9 mouse cellular contexts compared by ENCODE assay signal in genomic region chr12:69634761-69635160, GRCm38 (mm10). TPM values are rescaled to one million over a fixed set of nuclear protein-coding genes. Genes with fewer than 3 reads are reported as not detected.
DNase-seq lines count a peak whose midpoint lies in the region; ATAC-seq and TF ChIP-seq lines count a peak whose summit lies in the region.
"Had no signal": no experiment of that assay in that cellular context is flagged by ENCODE, and none has a peak within 500 bp of the region (broad histone marks: within the 10 kb centered on the region; RNA-seq: fewer than 3 reads in every experiment).

No protein-coding gene starts in this region.

- 94% methylated on average over 3 of the region's 3 CpGs for WGBS in kidney, embryonic 16.5 days

- no peaks in the 10 kb centered on the region for H3K27me3 ChIP-seq in kidney, embryonic 16.5 days (ENCODE audit: insufficient read depth, low read length)
- H3K27me3 ChIP-seq in G1E (ENCODE audit: insufficient read depth, low read length), result no peaks in the 10 kb centered on the region
- H3K27me3 ChIP-seq: limb, embryonic 12.5 days had no signal

- TF ChIP-seq CTCF in G1E (IDR thresholded peaks at IDR 0.05; ENCODE audit: low read depth, low read length), result no peak

- no peaks in the 10 kb centered on the region for H3K9me3 ChIP-seq in kidney, embryonic 16.5 days (ENCODE audit: low read length)
- no peaks in the 10 kb centered on the region for H3K9me3 ChIP-seq in G1E (replicated peaks)
- H3K9me3 ChIP-seq: limb, embryonic 12.5 days had no signal

- no peak overlapping the region for H3K27ac ChIP-seq in kidney, embryonic 16.5 days (ENCODE audit: low read length)
- H3K27ac ChIP-seq: limb, embryonic 12.5 days had no signal

- no peak overlapping the region for H3K4me2 ChIP-seq in kidney, embryonic 16.5 days (replicated peaks; ENCODE audit: low read depth, low read length)
- H3K4me2 ChIP-seq: limb, embryonic 12.5 days had no signal

- H3K4me3 ChIP-seq in kidney, embryonic 16.5 days (ENCODE audit: low read length), result no peak overlapping the region
- H3K4me3 ChIP-seq in G1E (ENCODE audit: low read depth, low read length), result no peak overlapping the region
- H3K4me3 ChIP-seq: limb, embryonic 12.5 days had no signal

- no peak for ATAC-seq in kidney, embryonic 16.5 days (ENCODE audit: low FRiP score, low TSS enrichment)
- peak; percentile 54; the same call in 1 of the 2 replicates for ATAC-seq in G1E (ENCODE audit: extremely low read depth, insufficient number of reproducible peaks, low FRiP score, poor library complexity, severe bottlenecking)

- H3K4me1 ChIP-seq in kidney, embryonic 16.5 days (ENCODE audit: insufficient read depth, low read length), result no peaks in the 10 kb centered on the region
- H3K4me1 ChIP-seq in G1E (ENCODE audit: insufficient read depth, low read depth, low read length), result no peaks in the 10 kb centered on the region
- H3K4me1 ChIP-seq: limb, embryonic 12.5 days had no signal

- peak; percentile 19 for DNase-seq in kidney, adult 9 months
- DNase-seq in G1E (ENCODE audit: low spot score), result no peak
- peak; percentile 22 for DNase-seq in embryo, embryonic 9.5 days (ENCODE audit: extremely low spot score)
- peak; percentile 15 for DNase-seq in spleen, adult 12 weeks (ENCODE audit: low spot score)
- no peak for DNase-seq in left cerebral cortex, adult 18-20 months (ENCODE audit: low spot score in 2 of 2)
- DNase-seq in right cerebral cortex, postnatal 36 days (ENCODE audit: low spot score in 2 of 2), result no peak
- DNase-seq in right cerebral cortex, postnatal 4 days, result no peak

- peaks cover 10% of the 10 kb centered on the region; the same call in 1 of the 2 replicates for H3K36me3 ChIP-seq in kidney, embryonic 16.5 days (ENCODE audit: insufficient read depth, low read length)
- H3K36me3 ChIP-seq in G1E (replicated peaks), result peaks cover 60% of the 10 kb centered on the region

- no peak overlapping the region for H3K9ac ChIP-seq in kidney, embryonic 16.5 days (replicated peaks; ENCODE audit: low read length)
- H3K9ac ChIP-seq: limb, embryonic 12.5 days had no signal

RNA-seq across cellular contexts. Expression of gene Sos2, which starts 46.9 kb away (rescaled TPM):
- 7.1 and 9.3 TPM in 2 replicates for polyA plus RNA-seq in kidney, embryonic 16.5 days (2015; fragmentation: Nextera tagmentation; extraction: Ambion mirVana)
- 123 and 151 TPM in 2 replicates for total RNA-seq in G1E (2014; fragmentation: Nextera tagmentation)
- 33.7 and 39.9 TPM in 2 replicates for total RNA-seq in G1E (2017)
- 9.7 and 11.6 TPM in 2 replicates for polyA plus RNA-seq in G1E (2012)
- 10 to 100 TPM; 36.3 to 39.6 TPM for total RNA-seq in left cerebral cortex, adult 18-20 months (2021)

RNA-seq across cellular contexts. Expression of gene Vcpkmt, which starts 51.9 kb away (rescaled TPM):
- polyA plus RNA-seq in kidney, embryonic 16.5 days (2015; fragmentation: Nextera tagmentation; extraction: Ambion mirVana), result 21.2 and 25.7 TPM in 2 replicates
- total RNA-seq in G1E (2014; fragmentation: Nextera tagmentation), result 49.4 and 51.7 TPM in 2 replicates
- total RNA-seq in G1E (2017), result 34.8 and 35.8 TPM in 2 replicates
- 24.3 and 25.7 TPM in 2 replicates for polyA plus RNA-seq in G1E (2012)
- 10 to 100 TPM; 25.3 to 25.5 TPM for total RNA-seq in left cerebral cortex, adult 18-20 months (2021)

Comparison
In these comparisons a context has a peak if more than half of its experiments do, and no peak if none do; other contexts are left out.
1. DNase-seq: peak in kidney, adult 9 months (single experiment), embryo, embryonic 9.5 days (single experiment) and spleen, adult 12 weeks (single experiment); none in G1E (single experiment), left cerebral cortex, adult 18-20 months (0 of 2), right cerebral cortex, postnatal 36 days (0 of 2) and right cerebral cortex, postnatal 4 days (single experiment).